ENCODE assay signal across 19 mouse cellular contexts in the genomic region with DNA sequence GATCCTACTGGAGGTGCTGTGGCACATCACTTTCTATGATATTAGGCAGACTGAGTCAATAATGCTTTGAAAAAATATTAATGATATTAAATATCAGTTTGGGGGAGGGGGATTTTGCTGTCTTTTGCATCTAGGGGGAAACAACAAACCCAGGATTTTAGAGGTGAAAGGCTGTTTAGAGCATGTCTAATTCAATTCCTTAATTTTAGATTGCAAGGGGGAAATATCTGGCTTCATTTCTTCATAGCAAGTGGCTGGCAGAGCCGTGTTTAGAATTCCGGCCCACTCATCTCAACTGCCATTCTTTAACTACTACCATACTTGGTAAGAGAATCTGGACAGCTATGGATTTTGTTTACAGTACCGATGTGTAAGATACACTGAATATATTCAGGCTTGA. TPM values are rescaled to one million over a fixed set of nuclear protein-coding genes. Genes with fewer than 3 reads are reported as not detected.
"Had no signal": no experiment of that assay in that cellular context is flagged by ENCODE, and none has a peak within 500 bp of the region (broad histone marks: within the 10 kb centered on the region; RNA-seq: fewer than 3 reads in every experiment).

Gene Dnah12, plus strand, starts transcription at position 301 of the 400 bp plus-strand sequence.

- DNase-seq: retina, postnatal 1 day; right cerebral cortex, adult 18-20 months; right cerebral cortex, postnatal 14 days; right cerebral cortex, postnatal 25 days; right cerebral cortex, postnatal 4 days; spleen, adult 18-20 months; thymus, adult 18-20 months; thymus, adult 2 months; thymus, postnatal 14 days; thymus, postnatal 25 days; thymus, postnatal 36 days; thymus, postnatal 4 days had no signal

- H3K36me3 ChIP-seq: neural tube, embryonic 12.5 days; neural tube, embryonic 13.5 days; neural tube, embryonic 15.5 days; stomach, embryonic 15.5 days had no signal

- H3K4me1 ChIP-seq: neural tube, embryonic 12.5 days; neural tube, embryonic 13.5 days; neural tube, embryonic 15.5 days; stomach, embryonic 15.5 days had no signal

- H3K4me3 ChIP-seq: neural tube, embryonic 12.5 days; neural tube, embryonic 13.5 days; neural tube, embryonic 15.5 days; stomach, embryonic 15.5 days had no signal

- H3K27ac ChIP-seq: neural tube, embryonic 12.5 days; neural tube, embryonic 13.5 days; neural tube, embryonic 15.5 days; stomach, embryonic 15.5 days; stomach, postnatal 0 days had no signal

- H3K27me3 ChIP-seq: neural tube, embryonic 12.5 days; neural tube, embryonic 13.5 days; neural tube, embryonic 15.5 days; stomach, embryonic 15.5 days had no signal

RNA-seq across cellular contexts. Expression of gene Dnah12, which starts in this region (rescaled TPM):
- polyA plus RNA-seq: small intestine, adult 2 months; stomach, embryonic 14.5 days had no signal
